Mouse (Mus musculus): ENCODE data around the gene Pip4k2b. TPM values are rescaled to one million over a fixed set of nuclear protein-coding genes. Genes with fewer than 3 reads are reported as not detected.
A peak's percentile ranks its signal among the peaks of the same experiment; 100 is the strongest.

Pip4k2b gene
- total and polyA plus RNA-seq, 3 experiments = 23.3 to 44.0 (median 30.8) TPM

DNA sequence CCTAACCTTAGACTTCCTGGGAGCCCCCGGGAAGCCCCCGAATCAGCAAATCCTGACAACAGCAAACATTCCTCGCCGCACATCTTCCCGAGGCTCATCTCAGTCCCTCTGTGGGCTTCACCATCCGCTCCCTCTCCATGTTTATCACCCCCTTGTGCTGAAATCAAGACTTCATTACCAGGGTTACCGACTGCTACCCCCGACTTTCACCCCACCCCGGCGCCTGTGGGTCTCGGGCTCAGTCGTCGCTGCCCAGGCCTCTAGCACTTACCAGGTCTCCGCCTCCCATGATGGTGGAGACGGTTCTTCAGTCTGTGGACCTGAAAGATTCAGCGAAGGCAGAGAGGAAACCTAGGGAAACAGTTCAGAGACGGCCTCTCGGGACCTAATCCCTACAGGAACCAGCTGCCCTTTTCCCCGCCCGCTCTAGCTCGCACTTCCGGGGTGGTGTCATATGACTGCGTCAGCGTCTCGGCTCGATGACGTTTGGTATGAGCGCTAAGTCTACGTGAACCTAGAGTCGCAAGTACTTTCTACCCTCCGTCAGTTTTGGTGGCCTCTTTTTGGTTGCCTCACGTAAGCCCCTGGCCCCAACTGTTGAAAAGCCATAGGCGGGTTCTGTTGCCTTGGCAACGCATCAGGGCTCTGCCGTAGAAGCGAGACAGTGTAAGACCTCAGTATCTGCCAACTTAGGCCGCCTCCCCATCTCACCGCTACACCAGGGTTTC is 21.8 kb upstream of the Pip4k2b start, which contains the start of gene Cwc25:
Cwc25 (minus strand) TSS at position 403 of the 728 bp plus-strand sequence.
- Histone ChIP-seq H3K27ac (ENCODE audit: insufficient read depth, low read depth) (peak within 1 kb of the TSS; percentile 75), H3K4me3 (replicated peaks in 1 of 3; ENCODE audit: low read depth in 2 of 3, low read length in 2 of 3, poor library complexity in 1 of 3) (peak within 1 kb of the TSS; percentile 71 to 93 (median 90)), H3K9me3 (replicated peaks; ENCODE audit: low read length) (peaks cover 2% of the 10 kb centered on the region), H3K36me3 (replicated peaks in 1 of 2; ENCODE audit: control insufficient read depth in 1 of 2, insufficient read depth in 1 of 2, low read length in 1 of 2) (peaks cover 24 to 39% of the 10 kb centered on the region in 2 experiments), H3K9ac (ENCODE audit: insufficient read depth, low read depth) (peak within 1 kb of the TSS; percentile 98), H3K27me3 (replicated peaks) (no peaks in the 10 kb centered on the region), H3K4me1 (ENCODE audit: control insufficient read depth in 1 of 2, insufficient read depth in 2 of 2) (peaks cover 10 to 18% of the 10 kb centered on the region in 2 experiments), H3K4me2 (ENCODE audit: insufficient read depth, low read depth, poor library complexity, severe bottlenecking) (peak within 1 kb of the TSS; percentile 99), H3K79me2 (replicated peaks; ENCODE audit: control insufficient read depth, extremely low read depth, insufficient read depth, poor library complexity, severe bottlenecking) (peaks cover 17% of the 10 kb centered on the region)
- dilution Hi-C loops (cut with MboI; ENCODE audit: extremely low pct_ligation_motif_present, extremely low pct_unique_long_range_greater_than_20kb, low sequenced_read_pairs) = no loop called here
- in situ Hi-C loops (cut with MboI; ENCODE audit: low pct_ligation_motif_present, low pct_unique_long_range_greater_than_20kb, low sequenced_read_pairs) = no loop called here
- peak; percentile 99 for DNase-seq (ENCODE audit: extremely low read depth)
- TF ChIP-seq NRF1 (IDR thresholded peaks at IDR 0.05; ENCODE audit: low read depth, low read length) (peak; percentile 47; the same call in 1 of the 2 replicates), MAX (IDR thresholded peaks at IDR 0.05; ENCODE audit: low read length) (peak; percentile 72; the same call in 1 of the 2 replicates), CTCF (conservative IDR thresholded peaks at IDR 0.05 in 1 of 2, IDR thresholded peaks at IDR 0.05 in 1 of 2; ENCODE audit: low read depth in 2 of 2, low read length in 2 of 2) (no peak), MAZ (IDR thresholded peaks at IDR 0.05; ENCODE audit: low read depth, low read length) (0 out of 2 replicates have a peak, but pooled peaks have one; percentile 34), TCF12 (IDR thresholded peaks at IDR 0.05; ENCODE audit: low read depth, low read length) (peak; percentile 87), NELFE (IDR thresholded peaks at IDR 0.05; ENCODE audit: low read depth, low read length) (peak; percentile 86), RCOR1 (conservative IDR thresholded peaks at IDR 0.05; ENCODE audit: low read depth, low read length) (no peak), POLR2AphosphoS2 (IDR thresholded peaks at IDR 0.05; ENCODE audit: low read depth, low read length) (no peak), PAX5 (IDR thresholded peaks at IDR 0.05; ENCODE audit: low read length) (no peak), ELF1 (IDR thresholded peaks at IDR 0.05; ENCODE audit: low read depth, low read length) (peak; percentile 99), IRF4 (IDR thresholded peaks at IDR 0.05; ENCODE audit: low read depth, low read length) (peak; percentile 81; the same call in 1 of the 2 replicates), EP300 (IDR thresholded peaks at IDR 0.05; ENCODE audit: low read length) (no peak), CHD1 (IDR thresholded peaks at IDR 0.05; ENCODE audit: low read depth, low read length) (no peak), TBP (conservative IDR thresholded peaks at IDR 0.05; ENCODE audit: low read depth, low read length) (peak; percentile 92), KAT2A (IDR thresholded peaks at IDR 0.05; ENCODE audit: insufficient replicate concordance, low read length) (peak; percentile 95), SIN3A (IDR thresholded peaks at IDR 0.05; ENCODE audit: low read length) (peak; percentile 100), USF2 (conservative IDR thresholded peaks at IDR 0.05; ENCODE audit: low read depth, low read length) (peak; percentile 69), USF1 (IDR thresholded peaks at IDR 0.05; ENCODE audit: low read depth, low read length) (peak; percentile 76), JUND (conservative IDR thresholded peaks at IDR 0.05; ENCODE audit: low read depth, low read length) (0 out of 2 replicates have a peak, but pooled peaks have one; percentile 67), ZMIZ1 (IDR thresholded peaks at IDR 0.05; ENCODE audit: low read depth, low read length) (peak; percentile 61; the same call in 1 of the 2 replicates), GABPA (IDR thresholded peaks at IDR 0.05; ENCODE audit: insufficient replicate concordance, low read depth, low read length) (peak; percentile 97), POLR2A (IDR thresholded peaks at IDR 0.05; ENCODE audit: low read depth, low read length) (peak; percentile 94), HCFC1 (IDR thresholded peaks at IDR 0.05; ENCODE audit: low read depth, low read length) (peak; percentile 97), MXI1 (IDR thresholded peaks at IDR 0.05; ENCODE audit: low read depth, low read length) (peak; percentile 84), ETS1 (conservative IDR thresholded peaks at IDR 0.05; ENCODE audit: low read depth, low read length) (peak; percentile 82), E2F4 (IDR thresholded peaks at IDR 0.05; ENCODE audit: insufficient replicate concordance, low read depth, low read length) (peak; percentile 88; the same call in 1 of the 2 replicates), MEF2A (IDR thresholded peaks at IDR 0.05; ENCODE audit: borderline replicate concordance, low read depth, low read length) (peak; percentile 86), MAFK (IDR thresholded peaks at IDR 0.05; ENCODE audit: insufficient replicate concordance, low read length) (no peak)
